Mouse (Mus musculus): ENCODE data around the gene Fam118b. TPM values are rescaled to one million over a fixed set of nuclear protein-coding genes. Genes with fewer than 3 reads are reported as not detected.
A peak's percentile ranks its signal among the peaks of the same experiment; 100 is the strongest.

Gene Fam118b
- polyA plus RNA-seq, 1 experiment from 2014 or later = 38.1 TPM

GRCm38 (mm10) chr9:35211573-35212511, 55.8 kb downstream of the Fam118b start:
- H3K4me2 ChIP-seq (replicated peaks) = peak overlapping the region; percentile 85
- no peak for ATAC-seq (ENCODE audit: insufficient number of reproducible peaks, low FRiP score, low TSS enrichment, low read depth)
- peak overlapping the region; percentile 82 for H3K9ac ChIP-seq
- no peaks in the 10 kb centered on the region for H3K27me3 ChIP-seq
- peaks cover 65% of the 10 kb centered on the region for H3K36me3 ChIP-seq
- 34% methylated on average over 26 of the region's 26 CpGs for WGBS
- no peaks in the 10 kb centered on the region for H3K9me3 ChIP-seq (replicated peaks)
- peak overlapping the region; percentile 93 for H3K4me3 ChIP-seq (replicated peaks)
- H3K4me1 ChIP-seq = peaks cover 20% of the 10 kb centered on the region
- peak overlapping the region; percentile 78 for H3K27ac ChIP-seq (replicated peaks)

DNA sequence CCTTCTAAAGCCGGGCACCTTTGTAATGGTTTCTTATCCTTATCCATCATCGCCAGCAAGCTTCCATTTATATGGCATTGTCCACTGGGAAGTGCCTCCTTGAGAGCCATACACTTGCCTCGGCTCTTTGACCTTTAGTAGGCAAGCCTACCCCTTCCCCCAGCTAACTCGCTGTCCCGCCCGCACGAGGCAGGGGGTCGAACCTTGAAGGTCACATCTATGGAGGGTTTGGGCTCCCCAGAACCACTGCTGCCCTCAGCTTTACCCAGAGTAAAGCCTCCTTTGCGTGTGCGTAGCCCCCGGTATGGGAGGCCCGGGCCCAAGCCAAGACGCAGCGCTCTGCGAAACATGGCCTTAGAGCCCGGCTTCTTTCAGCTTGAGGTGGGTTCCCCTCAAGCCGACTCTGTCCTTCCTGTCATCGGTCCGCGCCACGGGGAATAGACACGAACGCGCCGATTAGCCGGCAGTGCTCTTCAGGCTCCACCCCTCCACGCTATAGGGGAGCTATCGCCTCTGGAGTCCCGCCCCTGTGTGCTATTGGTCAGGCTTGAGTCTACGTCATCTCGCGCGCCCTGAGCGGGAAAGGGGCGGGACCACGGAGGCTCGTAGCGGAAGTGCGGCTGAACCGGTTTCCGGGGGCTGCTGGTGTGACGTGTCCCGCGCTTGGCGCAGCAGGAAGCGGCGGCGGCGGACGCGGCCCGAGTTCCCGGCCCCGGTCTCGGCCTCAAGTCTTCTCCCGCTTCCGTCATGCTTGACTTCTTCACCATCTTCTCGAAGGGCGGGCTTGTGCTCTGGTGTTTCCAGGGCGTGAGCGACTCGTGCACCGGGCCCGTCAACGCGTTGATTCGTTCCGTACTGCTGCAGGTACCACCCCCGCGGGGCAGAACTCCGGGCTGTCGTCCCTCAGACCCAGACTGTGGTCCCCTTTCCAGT, 56.8 kb downstream of the Fam118b start, which contains the start of gene Foxred1:
Gene Foxred1, minus strand, starts transcription at position 514 of the 933 bp plus-strand sequence.
- Histone ChIP-seq H3K36me3 (peaks cover 67% of the 10 kb centered on the region), H3K4me3 (replicated peaks) (peak within 1 kb of the TSS; percentile 93), H3K4me1 (peaks cover 20% of the 10 kb centered on the region)

GRCm38 (mm10) chr9:35204421-35204820, 63.2 kb downstream of the Fam118b start:
- no peak overlapping the region for H3K9ac ChIP-seq
- no peak overlapping the region for H3K4me2 ChIP-seq (replicated peaks)
- H3K27ac ChIP-seq (replicated peaks) = no peak overlapping the region
- 93% methylated on average over 2 of the region's 2 CpGs for WGBS
- H3K4me3 ChIP-seq (replicated peaks) = no peak overlapping the region
- no peaks in the 10 kb centered on the region for H3K27me3 ChIP-seq
- H3K9me3 ChIP-seq (replicated peaks) = no peaks in the 10 kb centered on the region
- no peak for ATAC-seq (ENCODE audit: insufficient number of reproducible peaks, low FRiP score, low TSS enrichment, low read depth)
- H3K4me1 ChIP-seq = peaks cover 9% of the 10 kb centered on the region
- H3K36me3 ChIP-seq = peaks cover 50% of the 10 kb centered on the region

More for the DNA sequence above, 56.8 kb downstream of the Fam118b start, which contains the start of gene Foxred1:
- Histone ChIP-seq H3K9me3 (replicated peaks) (no peaks in the 10 kb centered on the region), H3K27me3 (no peaks in the 10 kb centered on the region), H3K4me2 (replicated peaks) (peak within 1 kb of the TSS; percentile 85), H3K27ac (replicated peaks) (peak within 1 kb of the TSS; percentile 91), H3K9ac (peak within 1 kb of the TSS; percentile 88)
- ATAC-seq (ENCODE audit: insufficient number of reproducible peaks, low FRiP score, low TSS enrichment, low read depth) = peak; percentile 100
- under 1% methylated on average over 72 of the region's 72 CpGs for WGBS

DNA sequence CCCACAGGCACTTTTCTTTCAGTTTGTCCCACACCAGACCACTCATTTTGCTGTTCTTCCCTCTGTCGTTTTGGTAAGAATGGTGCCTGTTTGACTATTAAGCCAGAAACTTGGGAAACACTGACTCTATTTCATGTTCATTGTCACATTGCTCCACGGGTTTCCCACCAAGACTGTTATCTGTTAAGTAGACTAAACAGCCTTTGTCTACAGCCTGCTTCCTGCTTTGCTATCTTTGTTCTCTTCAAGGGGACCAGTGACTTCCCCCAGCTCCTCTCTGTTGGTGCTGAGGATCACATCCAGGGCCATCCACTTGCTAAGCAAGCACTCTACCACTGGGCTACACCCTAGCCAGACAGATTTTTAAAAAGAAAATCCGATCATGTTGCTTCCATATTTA, 64.1 kb downstream of the Fam118b start:
- Histone ChIP-seq H3K27ac (replicated peaks) (no peak overlapping the region), H3K36me3 (peaks cover 42% of the 10 kb centered on the region), H3K4me3 (replicated peaks) (no peak overlapping the region), H3K9me3 (replicated peaks) (no peaks in the 10 kb centered on the region), H3K27me3 (no peaks in the 10 kb centered on the region), H3K4me1 (peaks cover 12% of the 10 kb centered on the region), H3K4me2 (replicated peaks) (no peak overlapping the region), H3K9ac (no peak overlapping the region)
- 70% methylated on average over 3 of the region's 3 CpGs for WGBS
- ATAC-seq (ENCODE audit: insufficient number of reproducible peaks, low FRiP score, low TSS enrichment, low read depth) = no peak

- Histone ChIP-seq H3K27me3 (no peaks in the 10 kb centered on the region), H3K9ac (no peak overlapping the region), H3K4me3 (replicated peaks) (peak overlapping the region; percentile 72; the same call in 1 of the 2 replicates), H3K36me3 (peaks cover 14% of the 10 kb centered on the region), H3K4me1 (peaks cover 12% of the 10 kb centered on the region), H3K4me2 (replicated peaks) (peak overlapping the region; percentile 69), H3K27ac (replicated peaks) (no peak overlapping the region), H3K9me3 (replicated peaks) (no peaks in the 10 kb centered on the region)
- WGBS = 65% methylated on average over 9 of the region's 9 CpGs
- ATAC-seq (ENCODE audit: insufficient number of reproducible peaks, low FRiP score, low TSS enrichment, low read depth) = no peak
Observed at GRCm38 (mm10) chr9:35200529-35201060, 67.0 kb downstream of the Fam118b start.

GRCm38 (mm10) chr9:35199772-35200471, 67.7 kb downstream of the Fam118b start, which contains the start of the genes Srpr and Tirap:
Gene Srpr (plus strand): TSS chr9:35200175.
Gene Tirap (minus strand): TSS chr9:35200291.
- WGBS = under 1% methylated on average over 44 of the region's 44 CpGs

DNA sequence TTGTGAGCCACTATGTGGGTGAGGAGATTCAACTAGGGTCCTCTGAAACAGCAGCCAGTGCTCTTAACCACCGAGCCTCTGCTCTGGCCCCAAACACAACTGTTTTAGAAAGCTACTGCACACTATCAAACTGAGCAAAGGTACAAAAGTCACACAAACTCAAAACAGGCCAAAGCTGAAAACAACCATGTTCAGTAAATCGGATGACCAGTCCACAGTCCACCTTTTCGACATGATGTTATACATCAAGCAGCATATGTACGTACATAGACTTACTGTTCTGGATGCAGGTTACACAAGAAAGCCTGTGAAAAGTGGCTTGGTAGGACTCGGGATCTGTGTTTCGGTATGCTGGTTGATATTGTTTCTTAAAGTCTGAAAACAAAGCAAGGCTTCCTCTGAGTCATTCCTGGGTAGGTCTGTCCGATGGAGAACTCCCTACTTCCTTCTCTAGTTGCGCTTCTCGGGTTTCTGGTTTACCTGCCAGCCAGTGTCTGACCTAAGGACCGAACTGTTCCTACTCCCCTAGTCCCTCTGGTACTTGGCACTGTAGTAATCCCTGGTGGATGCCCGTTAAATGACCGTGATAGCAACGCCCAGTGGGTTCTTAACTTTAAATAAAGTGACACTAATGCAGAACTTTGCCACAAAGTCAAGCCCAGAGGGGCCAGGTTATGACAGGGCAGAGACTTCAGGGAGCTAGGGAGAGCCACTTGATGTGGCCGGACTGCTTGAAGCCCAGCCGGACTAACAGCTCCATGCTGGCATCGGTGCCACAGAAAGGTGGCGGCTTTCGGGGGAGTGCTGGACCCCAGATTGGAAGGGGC, 68.4 kb downstream of the Fam118b start:
- Histone ChIP-seq H3K36me3 (no peaks in the 10 kb centered on the region; the same call in 1 of the 2 replicates), H3K4me2 (replicated peaks) (peak overlapping the region; percentile 69), H3K27ac (replicated peaks) (peak overlapping the region; percentile 84), H3K9ac (peak overlapping the region; percentile 54), H3K27me3 (no peaks in the 10 kb centered on the region), H3K4me1 (peaks cover 12% of the 10 kb centered on the region), H3K9me3 (replicated peaks) (no peaks in the 10 kb centered on the region), H3K4me3 (replicated peaks) (peak overlapping the region; percentile 72)
- WGBS = 23% methylated on average over 18 of the region's 18 CpGs
- ATAC-seq (ENCODE audit: insufficient number of reproducible peaks, low FRiP score, low TSS enrichment, low read depth) = peak; percentile 62; the same call in 1 of the 2 replicates

More at GRCm38 (mm10) chr9:35199772-35200471, 67.7 kb downstream of the Fam118b start, which contains the start of the genes Srpr and Tirap:
- ATAC-seq (ENCODE audit: insufficient number of reproducible peaks, low FRiP score, low TSS enrichment, low read depth) = peak; percentile 87
- peaks cover 7% of the 10 kb centered on the region for H3K36me3 ChIP-seq
- peaks cover 12% of the 10 kb centered on the region for H3K4me1 ChIP-seq
- no peaks in the 10 kb centered on the region for H3K27me3 ChIP-seq
- peak within 1 kb of the TSS; percentile 84 for H3K27ac ChIP-seq (replicated peaks)
- H3K9ac ChIP-seq = peak within 1 kb of the TSS; percentile 54
- H3K4me3 ChIP-seq (replicated peaks) = peak within 1 kb of the TSS; percentile 72
- peak within 1 kb of the TSS; percentile 69 for H3K4me2 ChIP-seq (replicated peaks)
- no peaks in the 10 kb centered on the region for H3K9me3 ChIP-seq (replicated peaks)

DNA sequence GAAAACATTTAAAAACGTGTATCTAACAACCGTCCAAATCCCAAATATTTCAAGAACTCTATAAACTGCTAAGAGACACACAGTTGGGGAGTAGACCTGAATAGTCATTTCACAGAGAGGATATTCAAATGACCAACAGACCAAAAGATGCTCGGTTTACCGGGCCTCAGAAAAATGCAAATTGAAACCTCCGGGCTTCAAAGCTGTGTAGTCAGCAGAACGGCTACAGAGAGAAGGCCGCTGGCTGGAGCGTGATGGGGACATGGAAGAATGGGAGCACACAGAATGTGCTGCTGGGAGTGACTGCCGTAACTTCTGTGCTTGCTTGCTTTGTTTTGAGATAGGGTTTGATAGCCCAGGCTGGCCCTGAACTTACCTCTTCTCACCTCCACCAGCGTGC, 69.3 kb downstream of the Fam118b start:
- H3K4me2 ChIP-seq (replicated peaks) = no peak overlapping the region
- H3K36me3 ChIP-seq = no peaks in the 10 kb centered on the region
- no peaks in the 10 kb centered on the region for H3K9me3 ChIP-seq (replicated peaks)
- no peak overlapping the region for H3K27ac ChIP-seq (replicated peaks)
- WGBS = 80% methylated on average over 10 of the region's 10 CpGs
- H3K27me3 ChIP-seq = no peaks in the 10 kb centered on the region
- no peak overlapping the region for H3K4me3 ChIP-seq (replicated peaks)
- no peak for ATAC-seq (ENCODE audit: insufficient number of reproducible peaks, low FRiP score, low TSS enrichment, low read depth)
- H3K9ac ChIP-seq = no peak overlapping the region
- peaks cover 12% of the 10 kb centered on the region for H3K4me1 ChIP-seq

GRCm38 (mm10) chr9:35197625-35198024, 70.0 kb downstream of the Fam118b start:
- Histone ChIP-seq H3K4me1 (peaks cover 12% of the 10 kb centered on the region), H3K9ac (no peak overlapping the region), H3K9me3 (replicated peaks) (no peaks in the 10 kb centered on the region), H3K36me3 (no peaks in the 10 kb centered on the region), H3K27ac (replicated peaks) (no peak overlapping the region), H3K27me3 (no peaks in the 10 kb centered on the region), H3K4me3 (replicated peaks) (no peak overlapping the region), H3K4me2 (replicated peaks) (no peak overlapping the region)
- no peak for ATAC-seq (ENCODE audit: insufficient number of reproducible peaks, low FRiP score, low TSS enrichment, low read depth)
- 92% methylated on average over 3 of the region's 3 CpGs for WGBS
